Mouse (Mus musculus): ENCODE data around the gene Evi2a. TPM values are rescaled to one million over a fixed set of nuclear protein-coding genes. Genes with fewer than 3 reads are reported as not detected.

Evi2a gene
- total RNA-seq, 2 experiments from 2014 or later = 17.3 to 21.2 TPM

DNA sequence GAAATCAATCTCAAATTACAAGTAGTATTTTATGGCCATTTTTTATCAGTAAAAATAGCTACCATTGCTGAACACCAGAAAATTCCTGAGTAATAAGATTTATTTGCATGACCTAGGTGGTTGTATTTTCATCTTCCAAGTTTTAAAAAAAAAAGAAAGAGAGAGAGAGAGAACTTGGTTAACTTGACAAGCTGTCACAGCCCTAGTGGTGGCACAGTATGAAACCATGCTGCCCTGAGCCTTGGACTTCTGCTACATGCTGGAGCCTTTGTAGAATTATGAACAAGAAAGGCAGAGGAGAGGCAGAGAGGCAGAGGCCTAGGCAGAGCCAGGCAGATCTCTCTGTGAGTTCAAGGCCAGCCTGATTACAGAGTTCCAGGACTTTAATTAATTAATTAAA lies 8.5 kb downstream of the Evi2a start:
- Histone ChIP-seq H3K4me3 (no peak overlapping the region), H3K27ac (no peak overlapping the region)
- 0 out of 2 replicates have a peak, but pooled peaks have one; percentile 29 for TF ChIP-seq CTCF (conservative IDR thresholded peaks at IDR 0.05)

DNA sequence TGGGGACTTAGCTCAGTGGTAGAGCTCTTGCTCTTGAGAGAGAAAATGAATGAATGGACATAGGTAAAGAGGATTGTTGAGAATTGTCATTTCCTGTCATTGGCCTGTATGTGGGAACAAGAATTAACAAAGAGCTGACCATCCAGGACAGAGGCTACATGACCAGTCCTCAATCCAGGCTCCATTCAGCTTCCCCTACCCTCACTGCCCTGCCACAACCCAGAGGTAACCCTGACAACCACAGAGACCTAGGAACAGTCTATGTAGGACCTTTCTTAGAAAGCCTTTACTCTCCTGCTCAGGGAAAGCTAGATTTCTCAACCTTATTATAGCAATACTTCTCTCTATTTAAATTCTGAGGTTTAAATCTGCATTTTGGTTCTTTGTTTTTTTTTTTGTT lies 9.6 kb downstream of the Evi2a start:
- Histone ChIP-seq H3K27ac (peak overlapping the region; percentile 71; the same call in 1 of the 2 replicates), H3K4me3 (no peak overlapping the region)
- TF ChIP-seq CTCF (conservative IDR thresholded peaks at IDR 0.05) = no peak
- DNase-seq (ENCODE audit: low spot score in 2 of 2) = no peak

More for the DNA sequence above, 8.5 kb downstream of the Evi2a start:
- no peak for DNase-seq (ENCODE audit: low spot score in 2 of 2)

DNA sequence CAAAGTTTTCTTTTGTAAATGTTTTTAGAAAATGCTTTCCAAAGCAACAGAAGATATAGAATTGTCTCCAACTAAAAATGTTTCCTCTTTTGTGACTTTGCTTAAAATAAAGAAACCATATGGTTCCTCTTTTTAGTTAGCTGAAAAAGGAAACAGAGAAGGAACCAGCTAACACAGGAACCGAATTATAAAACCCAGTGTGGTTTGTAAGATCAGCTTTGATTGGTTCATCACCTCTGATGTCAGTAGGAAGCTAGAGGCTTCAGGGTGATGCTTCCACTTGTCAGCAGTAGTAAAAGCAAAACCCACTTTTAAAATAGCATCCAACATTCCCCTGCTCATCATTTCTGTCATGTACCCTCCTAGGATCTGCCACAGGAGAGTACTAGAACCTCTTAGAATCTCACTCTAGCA lies 10.5 kb downstream of the Evi2a start:
- DNase-seq (ENCODE audit: low spot score in 2 of 2) = peak in 1 of 2 experiments; percentile 31
- Histone ChIP-seq H3K27ac (peak overlapping the region; percentile 71), H3K4me3 (no peak overlapping the region; the same call in 1 of the 2 replicates)
- TF ChIP-seq CTCF (conservative IDR thresholded peaks at IDR 0.05) = no peak

DNA sequence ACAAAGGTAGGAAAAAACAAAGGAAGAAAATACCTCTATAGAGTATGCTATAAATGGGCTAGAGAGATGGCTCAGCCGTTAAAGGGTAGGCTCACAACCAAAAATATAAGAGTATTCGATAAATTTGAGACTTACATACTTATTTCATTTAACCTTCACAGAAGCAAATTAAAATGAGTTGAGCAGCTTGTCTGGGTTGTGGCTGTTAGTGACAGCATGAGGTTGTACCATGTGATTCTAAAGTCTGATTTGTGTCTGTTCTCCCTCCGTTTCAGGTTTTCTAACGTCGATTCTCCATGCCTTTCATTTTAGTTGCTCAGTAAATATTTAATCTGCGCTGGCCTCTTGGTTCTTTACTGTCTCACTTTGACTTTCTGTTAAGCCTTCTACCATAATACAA lies 11.1 kb downstream of the Evi2a start:
- no peak overlapping the region; the same call in 1 of the 2 replicates for H3K4me3 ChIP-seq
- no peak for TF ChIP-seq CTCF (conservative IDR thresholded peaks at IDR 0.05)
- no peak for DNase-seq (ENCODE audit: low spot score in 2 of 2)
- peak overlapping the region; percentile 71 for H3K27ac ChIP-seq

DNA sequence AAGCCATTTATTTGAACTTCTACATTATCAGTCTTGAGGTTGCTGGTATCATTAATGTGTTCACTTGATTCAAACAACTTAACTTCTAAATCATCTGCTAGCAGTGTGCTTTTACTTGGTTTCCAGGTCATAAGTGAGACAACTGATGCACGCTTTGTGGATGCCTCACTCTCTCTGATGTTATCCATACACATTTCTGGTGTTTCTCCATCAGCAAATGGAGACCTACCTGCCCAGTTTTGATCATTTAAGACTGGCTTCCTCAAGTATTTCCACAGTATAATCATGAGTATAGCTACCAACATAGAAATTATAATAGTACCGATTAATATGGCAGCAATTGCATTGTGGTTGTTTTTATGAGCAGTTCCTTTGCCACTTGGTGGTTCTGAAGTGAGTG lies 14.6 kb downstream of the Evi2a start:
- no peak overlapping the region for H3K27ac ChIP-seq
- DNase-seq (ENCODE audit: low spot score in 2 of 2) = no peak
- no peak overlapping the region for H3K4me3 ChIP-seq
- TF ChIP-seq CTCF (conservative IDR thresholded peaks at IDR 0.05) = no peak

DNA sequence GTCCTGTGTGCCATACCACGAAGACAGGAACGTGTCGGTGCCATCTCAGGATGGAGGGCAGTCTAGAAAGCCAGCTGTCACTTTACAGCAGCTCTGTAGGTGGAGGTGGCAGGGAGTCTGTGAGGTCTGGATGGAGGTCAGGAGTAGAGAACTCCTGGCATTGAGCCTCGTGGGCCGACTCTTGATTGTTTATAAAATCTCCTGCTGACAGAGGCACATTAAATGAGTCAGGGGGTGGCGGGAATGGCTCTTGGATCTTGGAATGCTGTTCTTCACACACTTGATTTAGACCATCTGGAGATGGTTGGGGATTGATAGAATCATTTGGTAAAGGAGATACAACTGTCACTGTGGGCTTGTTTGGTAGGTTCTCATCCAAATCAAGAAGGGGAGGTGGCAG lies 15.1 kb downstream of the Evi2a start:
- Histone ChIP-seq H3K4me3 (no peak overlapping the region), H3K27ac (no peak overlapping the region)
- no peak for TF ChIP-seq CTCF (conservative IDR thresholded peaks at IDR 0.05)
- DNase-seq (ENCODE audit: low spot score in 2 of 2) = no peak

DNA sequence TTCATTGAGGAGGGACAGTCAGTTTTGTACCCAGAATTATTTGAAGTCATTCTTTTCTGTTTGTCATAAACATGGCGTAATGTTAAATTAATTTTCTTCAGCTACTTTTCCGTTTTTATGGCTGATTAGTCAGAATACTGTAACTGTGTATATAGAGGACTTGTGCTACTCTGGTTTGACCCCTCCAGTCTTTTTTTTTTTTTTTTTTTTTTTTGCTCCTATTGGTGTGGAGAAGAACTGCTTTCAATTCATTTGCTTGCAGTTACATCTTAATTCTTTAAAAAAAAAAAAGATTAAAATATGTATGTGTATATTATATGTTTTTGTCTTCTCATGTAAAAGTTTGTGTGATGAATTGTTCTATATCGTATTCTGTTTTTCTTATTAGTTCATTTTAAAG lies 18.4 kb downstream of the Evi2a start:
- Histone ChIP-seq H3K4me3 (no peak overlapping the region), H3K27ac (no peak overlapping the region)
- DNase-seq (ENCODE audit: low spot score in 2 of 2) = no peak
- TF ChIP-seq CTCF (conservative IDR thresholded peaks at IDR 0.05) = peak; percentile 43

DNA sequence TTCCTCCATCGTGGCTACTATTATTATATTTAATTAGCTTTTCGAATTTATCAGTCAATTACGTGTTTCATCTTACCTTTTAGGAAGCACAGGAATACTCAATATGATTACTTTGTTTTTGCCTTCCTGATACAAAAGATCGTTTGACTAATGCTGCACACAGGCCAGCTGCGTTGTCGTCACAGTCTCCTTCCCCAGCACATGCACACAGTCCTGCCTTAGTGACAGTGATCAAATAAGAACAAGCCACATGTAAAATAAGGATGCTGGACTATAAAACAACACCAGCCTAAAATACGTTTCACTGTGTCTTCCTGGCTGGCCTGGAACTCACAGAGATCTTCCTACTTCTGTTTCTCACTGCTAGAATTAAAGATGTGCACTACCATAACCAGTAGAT lies 25.9 kb downstream of the Evi2a start:
- Histone ChIP-seq H3K4me3 (peak overlapping the region; percentile 58; the same call in 1 of the 2 replicates), H3K27ac (peak overlapping the region; percentile 97)
- no peak for TF ChIP-seq CTCF (conservative IDR thresholded peaks at IDR 0.05)
- DNase-seq (ENCODE audit: low spot score in 2 of 2) = no peak

DNA sequence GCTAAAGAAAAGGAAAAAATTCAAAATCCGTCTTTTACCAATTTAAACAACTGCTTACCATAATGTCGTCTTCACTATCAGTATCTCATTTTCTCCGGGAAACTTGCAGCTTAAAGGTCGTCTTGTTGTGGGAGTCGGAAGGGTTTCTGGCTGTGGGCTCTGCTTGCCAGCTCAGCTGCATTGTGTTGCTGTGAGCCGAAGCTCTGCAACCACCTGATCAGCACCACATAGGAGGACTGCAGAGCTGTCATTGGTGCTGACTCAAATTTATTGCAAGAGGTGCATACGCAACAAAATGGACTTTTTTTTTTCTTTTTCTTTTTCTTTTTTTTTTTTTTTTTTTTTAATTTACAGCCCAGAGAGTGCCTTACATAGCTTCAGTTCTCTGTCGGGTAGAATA lies 26.6 kb downstream of the Evi2a start, which contains the start of gene Omg:
Gene Omg (minus strand): TSS at position 240 of the 400 bp plus-strand sequence.
- peak; percentile 60 to 84 for DNase-seq (ENCODE audit: low spot score in 2 of 2)
- TF ChIP-seq CTCF (conservative IDR thresholded peaks at IDR 0.05) = no peak
- Histone ChIP-seq H3K27ac (peak within 1 kb of the TSS; percentile 97), H3K4me3 (peak within 1 kb of the TSS; percentile 58)

DNA sequence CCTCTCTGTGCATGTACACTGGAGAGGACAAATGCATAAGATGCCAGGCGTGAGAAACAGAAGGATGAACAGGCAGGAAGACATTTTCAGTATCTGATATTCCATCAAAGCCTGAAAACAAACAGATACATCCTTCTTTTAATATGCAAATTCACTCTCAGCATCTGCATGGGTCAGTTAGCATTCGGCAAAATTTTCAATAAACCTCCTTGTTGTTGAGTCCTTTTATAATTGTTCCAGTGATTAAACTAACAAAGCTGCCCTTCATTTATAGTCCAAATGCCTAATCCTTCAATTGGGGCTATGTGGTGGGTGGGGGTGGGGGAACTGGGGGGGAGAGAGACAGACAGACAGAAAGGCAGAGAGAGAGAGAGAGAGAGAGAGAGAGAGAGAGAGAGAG lies 27.5 kb downstream of the Evi2a start:
- peak in 1 of 2 experiments; percentile 27 for DNase-seq (ENCODE audit: low spot score in 2 of 2)
- peak overlapping the region; percentile 58 for H3K4me3 ChIP-seq
- no peak for TF ChIP-seq CTCF (conservative IDR thresholded peaks at IDR 0.05)
- peak overlapping the region; percentile 97 for H3K27ac ChIP-seq

DNA sequence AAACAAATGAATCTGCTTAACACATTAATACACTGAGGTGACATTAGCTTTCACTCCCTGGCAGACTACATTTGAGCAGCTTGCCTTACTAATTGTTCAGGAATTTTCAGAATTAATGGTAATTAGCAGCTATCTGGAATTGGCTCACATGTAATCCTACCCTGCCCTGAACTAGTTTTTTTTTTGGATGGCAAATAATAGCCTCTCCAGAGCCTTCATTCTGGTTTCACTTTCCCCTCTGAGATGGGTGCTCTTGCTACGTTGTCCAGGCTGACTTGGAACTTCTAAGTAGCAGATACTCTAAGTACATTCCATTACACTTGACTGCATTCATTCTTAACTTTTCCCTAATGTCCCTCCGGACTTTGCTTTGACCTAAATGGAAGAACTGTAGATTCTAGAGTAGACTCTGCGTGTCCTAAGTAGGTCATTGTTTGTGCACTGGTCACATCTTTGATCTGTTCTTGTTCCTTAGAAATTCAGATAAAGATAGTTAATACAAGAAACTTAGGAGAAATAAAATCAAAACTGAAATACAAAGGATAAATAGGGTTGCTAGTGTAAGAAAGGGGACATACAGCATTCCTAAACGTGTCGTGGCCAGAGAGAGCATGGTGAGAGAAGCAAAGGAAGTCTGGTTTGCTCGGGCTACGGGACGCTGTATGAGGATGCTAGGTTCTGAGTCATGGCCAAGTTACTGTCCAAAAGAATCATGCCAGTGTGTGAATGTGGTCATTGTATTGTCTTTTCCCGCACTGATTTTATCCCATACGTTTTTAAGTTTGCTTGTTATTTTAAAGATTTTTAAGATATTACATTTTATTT lies 35.2 kb downstream of the Evi2a start:
- no peak for TF ChIP-seq CTCF (conservative IDR thresholded peaks at IDR 0.05)
- Histone ChIP-seq H3K27ac (peak overlapping the region; percentile 72), H3K4me3 (peak overlapping the region; percentile 39)
- DNase-seq (ENCODE audit: low spot score in 2 of 2) = peak in 1 of 2 experiments; percentile 29

DNA sequence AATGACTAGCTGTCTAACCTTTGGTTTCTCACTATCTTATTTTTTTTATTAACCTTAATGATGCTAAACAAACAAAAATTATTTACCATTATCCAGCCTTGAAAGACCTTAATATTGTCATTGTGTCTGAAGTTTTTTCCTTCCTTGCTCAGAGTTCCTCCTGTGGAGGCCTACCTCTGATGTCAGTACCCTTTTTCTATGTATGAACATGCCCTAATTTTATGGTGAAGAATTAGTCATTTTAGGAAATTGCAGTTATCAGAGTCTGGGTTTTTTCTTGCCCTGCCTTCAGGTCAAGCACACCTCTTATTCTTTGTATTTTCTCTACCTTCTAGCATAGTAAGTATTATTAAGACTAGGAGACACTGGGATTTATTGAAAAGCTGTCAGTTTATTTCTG lies 45.7 kb downstream of the Evi2a start:
- H3K4me3 ChIP-seq = no peak overlapping the region
- TF ChIP-seq CTCF (conservative IDR thresholded peaks at IDR 0.05) = no peak
- H3K27ac ChIP-seq = no peak overlapping the region
- no peak for DNase-seq (ENCODE audit: low spot score in 2 of 2)

DNA sequence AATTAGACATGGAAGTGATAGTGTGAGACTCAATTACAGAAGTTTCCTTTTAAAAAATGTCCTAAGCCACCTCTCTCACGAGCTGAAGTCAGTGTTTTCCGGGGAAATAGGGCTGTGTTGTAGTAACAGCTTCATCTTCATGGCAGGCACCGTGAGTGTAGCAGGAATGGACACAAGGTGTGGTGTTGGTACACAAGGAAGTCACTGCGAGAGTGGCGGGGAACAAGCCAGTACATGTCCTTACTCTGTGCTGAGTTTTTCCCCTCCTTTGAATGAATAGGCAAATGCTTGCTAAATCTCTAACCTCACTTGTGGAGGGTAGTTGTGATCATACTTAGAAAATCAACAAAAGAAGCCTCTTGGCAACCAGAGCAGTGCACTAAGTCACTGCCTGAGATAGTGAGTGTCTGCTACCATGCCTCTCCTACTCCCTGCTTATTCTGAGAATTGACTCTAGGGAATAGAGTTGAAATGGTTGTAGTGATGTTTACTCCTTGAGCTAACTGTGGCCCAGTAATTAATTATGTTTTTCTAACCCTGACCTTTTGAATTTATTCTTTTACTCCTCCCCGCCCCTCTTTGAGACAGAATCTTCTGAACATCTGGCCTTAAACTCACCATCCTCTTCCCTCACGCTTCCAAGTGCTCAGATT lies 46.4 kb downstream of the Evi2a start:
- no peak for TF ChIP-seq CTCF (conservative IDR thresholded peaks at IDR 0.05)
- no peak overlapping the region for H3K4me3 ChIP-seq
- DNase-seq (ENCODE audit: low spot score in 2 of 2) = no peak

More for the DNA sequence above, 46.4 kb downstream of the Evi2a start:
- H3K27ac ChIP-seq = no peak overlapping the region

Measured in layer of hippocampus, adult 2 months (tissue).